16 mouse cellular contexts compared by ENCODE assay signal in the genomic region with DNA sequence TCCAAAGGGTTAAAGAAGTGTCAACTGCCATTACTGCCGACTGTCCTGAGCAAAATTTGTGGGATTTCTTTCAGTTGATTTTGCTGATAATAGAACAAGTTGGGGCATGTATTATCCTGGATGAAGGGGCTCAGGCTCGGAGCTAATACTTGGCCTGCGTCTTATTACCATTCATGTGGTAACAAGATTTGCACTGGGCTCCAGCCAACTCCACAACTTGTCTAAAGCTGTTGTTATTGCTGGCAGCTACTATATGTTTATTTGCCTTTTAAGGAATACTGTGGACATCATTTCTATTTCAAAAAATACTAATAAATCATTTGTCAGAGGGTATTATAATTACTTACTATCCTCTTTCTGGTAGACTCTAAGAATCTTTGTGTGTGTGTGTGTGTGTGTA.
"Had no signal": no experiment of that assay in that cellular context is flagged by ENCODE, and none has a peak within 500 bp of the region (broad histone marks: within the 10 kb centered on the region; RNA-seq: fewer than 3 reads in every experiment).

No protein-coding gene starts in this region.

- ATAC-seq: intestine, embryonic 15.5 days; liver, postnatal 0 days had no signal

- H3K9me3 ChIP-seq: intestine, embryonic 15.5 days; limb, embryonic 12.5 days; limb, embryonic 15.5 days had no signal

- H3K27ac ChIP-seq: intestine, embryonic 15.5 days; limb, embryonic 12.5 days; limb, embryonic 15.5 days; liver, embryonic 14.5 days; stomach, postnatal 0 days had no signal

- H3K9ac ChIP-seq: intestine, embryonic 15.5 days; limb, embryonic 12.5 days; limb, embryonic 15.5 days; liver, embryonic 14.5 days; liver, postnatal 0 days had no signal

- H3K27me3 ChIP-seq: intestine, embryonic 15.5 days; limb, embryonic 12.5 days; limb, embryonic 15.5 days had no signal

- DNase-seq: kidney, adult 18-20 months; left cerebral cortex, postnatal 4 days; liver, postnatal 0 days; lung, postnatal 14 days; lung, postnatal 4 days; midbrain, embryonic 14.5 days; thymus, adult 2 months; thymus, postnatal 14 days; thymus, postnatal 4 days had no signal

- H3K4me2 ChIP-seq: intestine, embryonic 15.5 days; limb, embryonic 12.5 days; limb, embryonic 15.5 days; liver, embryonic 11.5 days; midbrain, embryonic 11.5 days had no signal

- H3K4me1 ChIP-seq: intestine, embryonic 15.5 days; limb, embryonic 12.5 days; limb, embryonic 15.5 days had no signal

- H3K36me3 ChIP-seq: intestine, embryonic 15.5 days; limb, embryonic 15.5 days had no signal

- H3K4me3 ChIP-seq: intestine, embryonic 15.5 days; limb, embryonic 12.5 days; limb, embryonic 15.5 days had no signal
